Mouse (Mus musculus) hindbrain, embryonic 12.5 days (tissue): ENCODE results near the gene Dlg4. TPM values are rescaled to one million over a fixed set of nuclear protein-coding genes. Genes with fewer than 3 reads are reported as not detected.

ENCODE experiments used
- microRNA counts: library from miRNA; unstranded; fragments of <30 nt; microRNA quantifications from one replicate; lab custom pipeline; 2017
- microRNA-seq: library from miRNA; unstranded; fragments of <30 nt; microRNA quantifications from one replicate; pipeline ENCODE4, GENCODE M21; 2017
- polyA plus RNA-seq: library from polyadenylated mRNA; unstranded; fragments of >200 nt; fragmentation: Nextera tagmentation; extraction: Ambion mirVana; gene quantifications from 2 replicates; pipeline ENCODE4 v1.2.1, GENCODE M21; 2016

Gene Dlg4
- polyA plus RNA-seq, 1 experiment from 2014 or later, result 28.5 TPM

MicroRNAs within 50 kb of the gene (microRNA counts, 519-probe panel; counts per million panel counts)
- 470 counts per million, percentile 58 among the panel's probes with 10 or more counts for microRNA mmu-miR-324-3p (lab: Ali Mortazavi, UCI)
- microRNA mmu-miR-324-5p (lab: Ali Mortazavi, UCI), result 3,243 counts per million, percentile 72 among the panel's probes with 10 or more counts

Small RNA genes lying within 50 kb of the gene (microRNA-seq; reads per million reads assigned to microRNA genes)
- gene Gm44349 (not detected), gene Mir324 (3,575 reads per million, percentile 86 among the genes with 10 or more reads in this experiment)

Other genes starting within 250 kb of the Dlg4 start
- gene Chrnb1, start 221.0 kb upstream of the Dlg4 start, polyA plus RNA-seq, result 3.0 and 5.9 TPM in 2 replicates
- gene Fgf11, start 215.1 kb upstream of the Dlg4 start, polyA plus RNA-seq, result 3.7 and 4.2 TPM in 2 replicates
- 1.6 and 2.4 TPM in 2 replicates for gene Tmem102, start 211.3 kb upstream of the Dlg4 start, polyA plus RNA-seq
- gene Gm39566, start 201.6 kb upstream of the Dlg4 start, polyA plus RNA-seq, result not detected in 2 replicates
- 0.14 TPM in 1 of 2 replicates, not detected in the other for gene Spem2, start 198.5 kb upstream of the Dlg4 start, polyA plus RNA-seq
- 0.21 and 0.46 TPM in 2 replicates for gene Spem1, start 194.8 kb upstream of the Dlg4 start, polyA plus RNA-seq
- 14.7 and 14.9 TPM in 2 replicates for gene Nlgn2, start 179.2 kb upstream of the Dlg4 start, polyA plus RNA-seq
- 268 and 314 TPM in 2 replicates for gene Tmem256, start 178.4 kb upstream of the Dlg4 start, polyA plus RNA-seq
- 74.9 and 87.3 TPM in 2 replicates for gene Plscr3, start 170.6 kb upstream of the Dlg4 start, polyA plus RNA-seq
- gene Tnk1, start 158.2 kb upstream of the Dlg4 start, polyA plus RNA-seq, result 0.57 and 1.4 TPM in 2 replicates
- gene Tmem95, start 138.9 kb upstream of the Dlg4 start, polyA plus RNA-seq, result not detected in 2 replicates
- 2.9 and 3.2 TPM in 2 replicates for gene Kctd11, start 135.5 kb upstream of the Dlg4 start, polyA plus RNA-seq
- 0.86 and 0.92 TPM in 2 replicates for gene Acap1, start 121.4 kb upstream of the Dlg4 start, polyA plus RNA-seq
- 17.8 TPM in 2 replicates for gene 2810408A11Rik, start 116.0 kb upstream of the Dlg4 start, polyA plus RNA-seq
- 15.0 and 15.2 TPM in 2 replicates for gene Neurl4, start 115.9 kb upstream of the Dlg4 start, polyA plus RNA-seq
- gene Gps2, start 103.1 kb upstream of the Dlg4 start, polyA plus RNA-seq, result 84.7 and 90.1 TPM in 2 replicates
- 1,354 and 1,360 TPM in 2 replicates for gene Eif5a, start 95.0 kb upstream of the Dlg4 start, polyA plus RNA-seq
- gene Ybx2, start 81.1 kb upstream of the Dlg4 start, polyA plus RNA-seq, result 5.5 and 9.0 TPM in 2 replicates
- 9.6 and 12.9 TPM in 2 replicates for gene Slc2a4, start 68.8 kb upstream of the Dlg4 start, polyA plus RNA-seq
- 9.5 and 21.8 TPM in 2 replicates for gene Cldn7, start 52.2 kb upstream of the Dlg4 start, polyA plus RNA-seq
- 22.4 and 26.1 TPM in 2 replicates for gene Ctdnep1, start 35.8 kb upstream of the Dlg4 start, polyA plus RNA-seq
- gene Elp5, start 34.4 kb upstream of the Dlg4 start, polyA plus RNA-seq, result 123 and 127 TPM in 2 replicates
- gene Gabarap, start 25.8 kb upstream of the Dlg4 start, polyA plus RNA-seq, result 598 and 607 TPM in 2 replicates
- gene Phf23, start 21.2 kb upstream of the Dlg4 start, polyA plus RNA-seq, result 87.8 and 96.2 TPM in 2 replicates
- 45.9 and 46.4 TPM in 2 replicates for gene Dvl2, start 16.3 kb upstream of the Dlg4 start, polyA plus RNA-seq
- 59.8 and 61.9 TPM in 2 replicates for gene Acadvl, start 1.5 kb upstream of the Dlg4 start, polyA plus RNA-seq
- 0.56 and 0.89 TPM in 2 replicates for gene Asgr1, start 37.1 kb downstream of the Dlg4 start, polyA plus RNA-seq
- gene Asgr2, start 75.7 kb downstream of the Dlg4 start, polyA plus RNA-seq, result not detected in 2 replicates
- gene Mgl2, start 113.4 kb downstream of the Dlg4 start, polyA plus RNA-seq, result 0.50 and 0.77 TPM in 2 replicates
- 0.71 and 2.6 TPM in 2 replicates for gene Clec10a, start 139.3 kb downstream of the Dlg4 start, polyA plus RNA-seq
- gene Slc16a11, start 195.8 kb downstream of the Dlg4 start, polyA plus RNA-seq, result 2.4 and 2.6 TPM in 2 replicates
- 16.4 and 20.8 TPM in 2 replicates for gene Slc16a13, start 204.1 kb downstream of the Dlg4 start, polyA plus RNA-seq
- gene Bcl6b, start 212.9 kb downstream of the Dlg4 start, polyA plus RNA-seq, result 5.4 and 8.3 TPM in 2 replicates
- 197 and 210 TPM in 2 replicates for gene 0610010K14Rik, start 221.0 kb downstream of the Dlg4 start, polyA plus RNA-seq
- 11.3 and 14.6 TPM in 2 replicates for gene Gm21988, start 222.9 kb downstream of the Dlg4 start, polyA plus RNA-seq
- 195 and 200 TPM in 2 replicates for gene Rnasek, start 222.9 kb downstream of the Dlg4 start, polyA plus RNA-seq
- gene Alox12, start 238.4 kb downstream of the Dlg4 start, polyA plus RNA-seq, result 2.2 and 3.3 TPM in 2 replicates